Mouse (Mus musculus) ovary, adult 2 months (tissue): ENCODE measurements around the gene Pnpla6. TPM values are rescaled to one million over a fixed set of nuclear protein-coding genes. Genes with fewer than 3 reads are reported as not detected.

Experiments
- polyA plus RNA-seq: library from polyadenylated mRNA; depleted of rRNA; stranded (reverse); fragments of >200 nt; gene quantifications from 2 replicates; pipeline ENCODE4 v1.2.3, GENCODE M21; 2012; rRNA removed

Gene Pnpla6
- polyA plus RNA-seq = 89.5 and 91.8 TPM in 2 replicates

GRCm38 (mm10) chr8:3515260-3515671 is at the start of gene Pnpla6:
Gene Pnpla6, plus strand, starts transcription at chr8:3515384.

GRCm38 (mm10) chr8:3467006-3467885 is 47.9 kb upstream of the Pnpla6 start, which contains the start of gene Pex11g:
Gene Pex11g, minus strand, starts transcription at chr8:3467680.

GRCm38 (mm10) chr8:3470562-3470961 is 44.6 kb upstream of the Pnpla6 start, which contains the start of gene Tex45:
Gene Tex45, plus strand, starts transcription at chr8:3470862.

GRCm38 (mm10) chr8:3492901-3493844 is 22.0 kb upstream of the Pnpla6 start, which contains the start of gene Zfp358:
Gene Zfp358, plus strand, starts transcription at chr8:3493138.

GRCm38 (mm10) chr8:3500235-3501090 is 14.7 kb upstream of the Pnpla6 start, which contains the start of gene Mcoln1:
Gene Mcoln1, plus strand, starts transcription at chr8:3500457.

GRCm38 (mm10) chr8:3567641-3568371 is 52.6 kb downstream of the Pnpla6 start, which contains the start of gene C330021F23Rik:
Gene C330021F23Rik, plus strand, starts transcription at chr8:3567990.

GRCm38 (mm10) chr8:3586993-3587390 is 71.8 kb downstream of the Pnpla6 start, which contains the start of gene Camsap3:
Gene Camsap3, plus strand, starts transcription at chr8:3587293.

Other genes with a start within 250 kb of the Pnpla6 start
- gene Insr, start 235.8 kb upstream of the Pnpla6 start, polyA plus RNA-seq = 31.0 and 38.3 TPM in 2 replicates
- 0.44 and 0.54 TPM in 2 replicates for gene A430078G23Rik, start 162.0 kb upstream of the Pnpla6 start, polyA plus RNA-seq
- 85.2 and 90.2 TPM in 2 replicates for gene Arhgef18, start 122.4 kb upstream of the Pnpla6 start, polyA plus RNA-seq
- 10.4 and 12.8 TPM in 2 replicates for gene Pex11g, start 47.7 kb upstream of the Pnpla6 start, polyA plus RNA-seq
- 0.19 and 0.23 TPM in 2 replicates for gene Tex45, start 44.5 kb upstream of the Pnpla6 start, polyA plus RNA-seq
- 125 and 143 TPM in 2 replicates for gene Zfp358, start 22.2 kb upstream of the Pnpla6 start, polyA plus RNA-seq
- gene Mcoln1, start 14.9 kb upstream of the Pnpla6 start, polyA plus RNA-seq = 399 and 751 TPM in 2 replicates
- 0.18 and 1.8 TPM in 2 replicates for gene C330021F23Rik, start 52.6 kb downstream of the Pnpla6 start, polyA plus RNA-seq
- 20.9 and 23.5 TPM in 2 replicates for gene Camsap3, start 71.9 kb downstream of the Pnpla6 start, polyA plus RNA-seq
- 93.2 and 110 TPM in 2 replicates for gene Xab2, start 105.9 kb downstream of the Pnpla6 start, polyA plus RNA-seq
- gene Pet100, start 106.2 kb downstream of the Pnpla6 start, polyA plus RNA-seq = 1.6 and 2.2 TPM in 2 replicates
- not detected in 2 replicates for gene Pcp2, start 110.2 kb downstream of the Pnpla6 start, polyA plus RNA-seq
- 171 and 235 TPM in 2 replicates for gene Stxbp2, start 115.6 kb downstream of the Pnpla6 start, polyA plus RNA-seq
- 49.5 and 60.2 TPM in 2 replicates for gene Retn, start 140.4 kb downstream of the Pnpla6 start, polyA plus RNA-seq
- 0.36 and 0.55 TPM in 2 replicates for gene Mcemp1, start 150.4 kb downstream of the Pnpla6 start, polyA plus RNA-seq
- gene Fcor, start 157.0 kb downstream of the Pnpla6 start, polyA plus RNA-seq = 11.6 and 13.8 TPM in 2 replicates
- gene Trappc5, start 160.9 kb downstream of the Pnpla6 start, polyA plus RNA-seq = 40.3 and 41.1 TPM in 2 replicates
- gene Fcer2a, start 178.8 kb downstream of the Pnpla6 start, polyA plus RNA-seq = 0.11 and 0.20 TPM in 2 replicates
- gene Clec4g, start 205.3 kb downstream of the Pnpla6 start, polyA plus RNA-seq = 0.22 TPM in 1 of 2 replicates, not detected in the other
- gene Cd209a, start 233.6 kb downstream of the Pnpla6 start, polyA plus RNA-seq = 1.3 and 1.4 TPM in 2 replicates